Mouse (Mus musculus): ENCODE results near the gene Hes3. TPM values are rescaled to one million over a fixed set of nuclear protein-coding genes. Genes with fewer than 3 reads are reported as not detected.

Hes3 gene
- polyA plus RNA-seq, 1 experiment from 2014 or later, result not detected

DNA sequence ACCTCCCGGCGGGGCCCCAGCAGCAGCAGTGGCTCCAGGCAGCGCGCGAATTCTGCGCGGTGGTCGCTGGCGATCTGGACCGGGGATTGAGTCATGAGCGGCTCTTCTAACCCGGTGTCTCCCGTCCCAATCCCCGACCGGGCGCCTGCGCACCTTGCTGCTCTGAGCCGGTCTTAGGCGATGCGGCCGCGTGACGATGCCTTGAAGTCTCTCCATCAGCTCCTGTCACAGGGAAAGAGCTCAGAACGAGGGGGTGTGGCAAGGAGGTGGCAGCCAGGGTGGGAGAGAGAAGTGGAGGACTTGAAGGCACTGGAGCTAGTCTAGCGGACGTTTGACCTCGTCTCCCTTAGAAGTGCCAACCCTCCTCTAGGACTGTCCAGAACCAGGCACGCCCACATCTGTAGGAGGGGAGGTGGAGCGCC, 21.8 kb upstream of the Hes3 start:
- no peaks in the 10 kb centered on the region for H3K36me3 ChIP-seq (ENCODE audit: control insufficient read depth, insufficient read depth, low read length)
- no peak overlapping the region for H3K27ac ChIP-seq (ENCODE audit: low read length)
- H3K9ac ChIP-seq (ENCODE audit: low read length), result peak overlapping the region; percentile 47
- H3K27me3 ChIP-seq (ENCODE audit: control insufficient read depth, insufficient read depth, low read length), result peaks cover 64% of the 10 kb centered on the region
- no peaks in the 10 kb centered on the region for H3K9me3 ChIP-seq (replicated peaks; ENCODE audit: control insufficient read depth, low read length)
- 0% methylated on average over 29 of the region's 29 CpGs for WGBS
- ATAC-seq (ENCODE audit: insufficient read depth, low FRiP score), result peak; percentile 38; the same call in 1 of the 2 replicates
- H3K4me2 ChIP-seq (ENCODE audit: low read depth, low read length), result peak overlapping the region; percentile 60
- peak overlapping the region; percentile 38 for H3K4me3 ChIP-seq (replicated peaks; ENCODE audit: low read length)
- H3K4me1 ChIP-seq (ENCODE audit: control insufficient read depth, insufficient read depth, low read length), result peaks cover 17% of the 10 kb centered on the region

DNA sequence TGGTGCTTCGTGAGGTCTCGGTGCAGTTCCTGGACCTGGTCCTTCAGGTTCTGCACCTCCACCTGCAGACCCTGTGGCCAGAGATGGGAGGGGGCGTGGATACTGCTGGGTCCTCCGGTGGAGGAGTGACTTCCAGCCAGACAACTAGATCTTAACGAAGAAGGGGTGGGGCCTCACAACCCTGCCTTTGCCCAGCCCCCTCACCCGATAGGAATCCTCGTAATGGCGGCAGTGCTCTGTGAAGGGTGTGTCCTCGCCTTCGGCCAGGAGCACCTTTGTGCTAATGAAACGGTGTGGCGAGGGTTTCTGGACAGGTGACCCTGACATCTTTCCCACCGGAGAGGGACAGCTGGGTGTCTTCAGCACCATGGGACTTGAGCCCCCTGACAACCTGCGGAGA, 20.7 kb upstream of the Hes3 start:
- WGBS, result 3% methylated on average over 14 of the region's 14 CpGs
- Histone ChIP-seq H3K4me2 (ENCODE audit: low read depth, low read length) (peak overlapping the region; percentile 60), H3K4me3 (replicated peaks; ENCODE audit: low read length) (0 out of 2 replicates have a peak overlapping the region, but pooled peaks have one; percentile 1), H3K36me3 (ENCODE audit: control insufficient read depth, insufficient read depth, low read length) (no peaks in the 10 kb centered on the region), H3K27ac (ENCODE audit: low read length) (no peak overlapping the region), H3K27me3 (ENCODE audit: control insufficient read depth, insufficient read depth, low read length) (peaks cover 58% of the 10 kb centered on the region), H3K9me3 (replicated peaks; ENCODE audit: control insufficient read depth, low read length) (no peaks in the 10 kb centered on the region), H3K9ac (ENCODE audit: low read length) (no peak overlapping the region), H3K4me1 (ENCODE audit: control insufficient read depth, insufficient read depth, low read length) (peaks cover 17% of the 10 kb centered on the region)
- ATAC-seq (ENCODE audit: insufficient read depth, low FRiP score), result no peak

DNA sequence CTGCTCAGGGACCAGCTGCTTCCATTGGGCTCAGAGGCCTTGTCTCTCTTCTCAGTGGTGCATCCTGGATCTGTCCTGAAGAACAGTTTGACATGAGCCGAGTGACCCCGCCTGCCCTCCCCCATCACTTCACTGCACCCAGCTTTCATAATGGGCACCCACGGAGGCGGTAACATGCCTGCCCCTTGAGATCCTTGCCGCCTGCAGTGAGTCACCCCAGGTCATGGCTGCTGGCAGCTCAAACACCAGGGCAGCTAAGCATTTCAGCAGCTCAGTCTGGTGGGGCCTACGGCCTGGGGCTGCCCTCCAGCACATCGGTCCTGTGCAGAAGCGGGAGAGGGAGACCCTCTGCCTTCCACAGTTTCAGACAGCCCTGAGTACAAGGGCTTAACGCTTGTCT, 16.1 kb upstream of the Hes3 start:
- Histone ChIP-seq H3K27ac (ENCODE audit: low read length) (no peak overlapping the region), H3K4me3 (replicated peaks; ENCODE audit: low read length) (no peak overlapping the region), H3K9me3 (replicated peaks; ENCODE audit: control insufficient read depth, low read length) (no peaks in the 10 kb centered on the region), H3K36me3 (ENCODE audit: control insufficient read depth, insufficient read depth, low read length) (0 out of 2 replicates have a peak, but pooled peaks cover 3% of the 10 kb centered on the region), H3K4me1 (ENCODE audit: control insufficient read depth, insufficient read depth, low read length) (no peaks in the 10 kb centered on the region), H3K9ac (ENCODE audit: low read length) (no peak overlapping the region), H3K27me3 (ENCODE audit: control insufficient read depth, insufficient read depth, low read length) (peaks cover 15% of the 10 kb centered on the region), H3K4me2 (ENCODE audit: low read depth, low read length) (no peak overlapping the region)
- WGBS, result 80% methylated on average over 9 of the region's 9 CpGs
- ATAC-seq (ENCODE audit: insufficient read depth, low FRiP score), result no peak

DNA sequence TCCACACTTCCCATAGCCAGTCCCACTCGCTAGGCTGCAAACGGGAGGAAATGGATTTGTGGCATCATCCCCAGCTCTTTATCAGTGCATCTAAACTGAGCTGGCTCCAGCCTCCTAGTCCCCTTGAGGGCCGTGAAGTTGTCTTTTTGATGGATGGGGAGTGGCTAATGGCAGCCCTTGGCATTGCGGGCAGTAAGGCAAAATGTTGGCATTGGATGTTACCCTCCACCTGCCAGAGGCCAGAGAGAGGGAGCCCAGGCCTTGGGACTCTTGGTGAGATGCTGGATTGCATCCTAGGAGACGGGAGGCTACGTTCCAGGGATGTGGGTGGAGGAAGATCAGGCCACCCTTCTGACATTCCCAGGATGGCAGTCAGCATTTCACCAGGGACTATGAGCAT, 14.5 kb upstream of the Hes3 start:
- no peak for ATAC-seq (ENCODE audit: insufficient read depth, low FRiP score)
- no peak overlapping the region for H3K4me3 ChIP-seq (replicated peaks; ENCODE audit: low read length)
- H3K4me2 ChIP-seq (ENCODE audit: low read depth, low read length), result no peak overlapping the region
- 0 out of 2 replicates have a peak, but pooled peaks cover 3% of the 10 kb centered on the region for H3K36me3 ChIP-seq (ENCODE audit: control insufficient read depth, insufficient read depth, low read length)
- no peaks in the 10 kb centered on the region; the same call in none of the 2 replicates for H3K27me3 ChIP-seq (ENCODE audit: control insufficient read depth, insufficient read depth, low read length)
- no peak overlapping the region for H3K27ac ChIP-seq (ENCODE audit: low read length)
- no peaks in the 10 kb centered on the region for H3K4me1 ChIP-seq (ENCODE audit: control insufficient read depth, insufficient read depth, low read length)
- H3K9me3 ChIP-seq (replicated peaks; ENCODE audit: control insufficient read depth, low read length), result no peaks in the 10 kb centered on the region
- WGBS, result 69% methylated on average over 6 of the region's 6 CpGs
- no peak overlapping the region for H3K9ac ChIP-seq (ENCODE audit: low read length)

DNA sequence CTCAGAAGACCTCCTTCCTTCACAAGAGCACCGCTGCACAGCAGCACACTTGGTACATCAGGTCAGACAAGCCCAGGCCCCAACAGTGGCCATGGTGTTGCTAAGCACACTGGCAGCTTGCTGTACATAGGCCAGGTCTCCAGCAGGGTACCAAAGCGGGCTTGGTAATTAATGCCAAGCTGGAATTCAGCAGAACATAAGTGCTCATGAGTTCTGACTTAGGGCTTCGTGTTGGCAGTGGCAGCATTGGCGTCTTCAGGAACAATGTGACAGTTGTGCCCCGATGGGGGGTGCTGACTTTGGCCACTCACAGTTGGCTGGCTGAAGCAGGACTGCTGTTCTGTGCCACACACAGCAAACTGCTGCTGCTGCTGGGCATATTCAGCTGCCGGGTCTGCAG, 13.2 kb upstream of the Hes3 start:
- 91% methylated on average over 6 of the region's 6 CpGs for WGBS
- Histone ChIP-seq H3K4me2 (ENCODE audit: low read depth, low read length) (no peak overlapping the region), H3K9me3 (replicated peaks; ENCODE audit: control insufficient read depth, low read length) (no peaks in the 10 kb centered on the region), H3K27me3 (ENCODE audit: control insufficient read depth, insufficient read depth, low read length) (no peaks in the 10 kb centered on the region), H3K4me1 (ENCODE audit: control insufficient read depth, insufficient read depth, low read length) (no peaks in the 10 kb centered on the region), H3K36me3 (ENCODE audit: control insufficient read depth, insufficient read depth, low read length) (0 out of 2 replicates have a peak, but pooled peaks cover 3% of the 10 kb centered on the region), H3K27ac (ENCODE audit: low read length) (no peak overlapping the region), H3K9ac (ENCODE audit: low read length) (no peak overlapping the region), H3K4me3 (replicated peaks; ENCODE audit: low read length) (no peak overlapping the region)
- no peak for ATAC-seq (ENCODE audit: insufficient read depth, low FRiP score)

DNA sequence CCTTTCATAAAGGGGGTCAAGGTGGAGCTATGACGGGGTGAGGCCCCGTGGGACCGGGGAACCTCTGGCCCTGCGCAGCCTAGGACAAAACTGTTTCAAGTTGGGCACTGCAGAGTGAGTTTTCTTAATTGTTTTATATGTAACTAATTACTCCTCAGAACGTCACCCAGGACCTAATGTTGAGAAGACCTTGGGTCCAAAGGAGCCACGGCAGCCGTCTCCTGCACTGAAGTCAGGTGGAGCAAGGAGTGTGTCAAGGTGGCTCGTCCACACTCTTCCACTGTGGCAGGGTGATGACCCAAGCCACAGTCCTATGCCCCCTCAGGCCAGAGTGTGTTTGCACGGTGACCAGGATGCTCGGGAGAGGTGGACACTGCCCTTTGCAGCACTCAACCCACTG, 11.7 kb upstream of the Hes3 start:
- Histone ChIP-seq H3K9me3 (replicated peaks; ENCODE audit: control insufficient read depth, low read length) (no peaks in the 10 kb centered on the region), H3K4me1 (ENCODE audit: control insufficient read depth, insufficient read depth, low read length) (peaks cover 9% of the 10 kb centered on the region; the same call in 1 of the 2 replicates), H3K27ac (ENCODE audit: low read length) (no peak overlapping the region), H3K36me3 (ENCODE audit: control insufficient read depth, insufficient read depth, low read length) (0 out of 2 replicates have a peak, but pooled peaks cover 3% of the 10 kb centered on the region), H3K27me3 (ENCODE audit: control insufficient read depth, insufficient read depth, low read length) (no peaks in the 10 kb centered on the region), H3K4me3 (replicated peaks; ENCODE audit: low read length) (no peak overlapping the region), H3K9ac (ENCODE audit: low read length) (no peak overlapping the region), H3K4me2 (ENCODE audit: low read depth, low read length) (no peak overlapping the region)
- WGBS, result 88% methylated on average over 10 of the region's 10 CpGs
- ATAC-seq (ENCODE audit: insufficient read depth, low FRiP score), result no peak

DNA sequence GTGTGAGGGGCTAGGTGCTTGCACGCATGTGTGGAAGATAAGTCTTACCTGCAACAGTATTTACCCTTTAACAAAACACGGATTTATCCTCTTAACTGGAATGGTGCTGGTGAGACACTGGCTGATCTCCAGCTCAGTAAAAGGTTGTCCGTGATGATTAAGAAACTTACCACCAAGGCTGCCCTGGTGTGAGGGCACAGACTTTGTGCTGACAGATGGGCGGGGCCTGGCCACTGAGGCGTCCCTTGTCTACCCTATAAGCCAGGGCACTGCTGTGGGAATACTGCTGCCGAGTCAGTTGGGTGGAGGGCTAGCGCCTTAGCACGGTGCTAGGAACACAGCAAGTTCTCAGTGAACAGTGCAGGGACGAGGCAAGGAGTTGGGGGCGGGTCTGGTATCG, 10.6 kb upstream of the Hes3 start:
- Histone ChIP-seq H3K4me2 (ENCODE audit: low read depth, low read length) (no peak overlapping the region), H3K4me3 (replicated peaks; ENCODE audit: low read length) (no peak overlapping the region), H3K27ac (ENCODE audit: low read length) (no peak overlapping the region), H3K27me3 (ENCODE audit: control insufficient read depth, insufficient read depth, low read length) (no peaks in the 10 kb centered on the region), H3K36me3 (ENCODE audit: control insufficient read depth, insufficient read depth, low read length) (0 out of 2 replicates have a peak, but pooled peaks cover 3% of the 10 kb centered on the region), H3K4me1 (ENCODE audit: control insufficient read depth, insufficient read depth, low read length) (peaks cover 13% of the 10 kb centered on the region), H3K9me3 (replicated peaks; ENCODE audit: control insufficient read depth, low read length) (no peaks in the 10 kb centered on the region), H3K9ac (ENCODE audit: low read length) (no peak overlapping the region)
- no peak for ATAC-seq (ENCODE audit: insufficient read depth, low FRiP score)
- 77% methylated on average over 11 of the region's 11 CpGs for WGBS

DNA sequence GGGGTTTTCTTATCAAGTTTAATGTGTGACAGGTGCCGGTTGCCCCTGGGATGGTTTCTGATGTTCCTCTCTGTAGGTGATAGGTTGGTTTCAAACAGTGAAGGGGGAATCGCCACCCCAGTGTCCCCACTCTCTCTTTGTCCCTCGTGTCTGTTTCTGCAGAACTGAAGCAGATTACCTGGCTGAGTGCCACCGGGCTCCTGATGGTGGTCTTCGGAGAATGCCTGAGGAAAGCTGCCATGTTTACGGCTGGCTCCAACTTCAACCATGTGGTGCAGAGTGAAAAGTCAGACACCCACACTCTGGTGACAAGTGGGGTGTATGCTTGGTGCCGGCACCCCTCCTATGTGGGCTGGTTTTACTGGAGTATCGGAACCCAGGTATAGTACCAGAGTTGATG, 8.9 kb upstream of the Hes3 start:
- Histone ChIP-seq H3K9me3 (replicated peaks; ENCODE audit: control insufficient read depth, low read length) (no peaks in the 10 kb centered on the region), H3K4me2 (ENCODE audit: low read depth, low read length) (no peak overlapping the region), H3K4me3 (replicated peaks; ENCODE audit: low read length) (no peak overlapping the region), H3K4me1 (ENCODE audit: control insufficient read depth, insufficient read depth, low read length) (peaks cover 17% of the 10 kb centered on the region), H3K9ac (ENCODE audit: low read length) (no peak overlapping the region), H3K27ac (ENCODE audit: low read length) (no peak overlapping the region), H3K36me3 (ENCODE audit: control insufficient read depth, insufficient read depth, low read length) (0 out of 2 replicates have a peak, but pooled peaks cover 3% of the 10 kb centered on the region), H3K27me3 (ENCODE audit: control insufficient read depth, insufficient read depth, low read length) (no peaks in the 10 kb centered on the region)
- no peak for ATAC-seq (ENCODE audit: insufficient read depth, low FRiP score)
- 87% methylated on average over 8 of the region's 8 CpGs for WGBS

DNA sequence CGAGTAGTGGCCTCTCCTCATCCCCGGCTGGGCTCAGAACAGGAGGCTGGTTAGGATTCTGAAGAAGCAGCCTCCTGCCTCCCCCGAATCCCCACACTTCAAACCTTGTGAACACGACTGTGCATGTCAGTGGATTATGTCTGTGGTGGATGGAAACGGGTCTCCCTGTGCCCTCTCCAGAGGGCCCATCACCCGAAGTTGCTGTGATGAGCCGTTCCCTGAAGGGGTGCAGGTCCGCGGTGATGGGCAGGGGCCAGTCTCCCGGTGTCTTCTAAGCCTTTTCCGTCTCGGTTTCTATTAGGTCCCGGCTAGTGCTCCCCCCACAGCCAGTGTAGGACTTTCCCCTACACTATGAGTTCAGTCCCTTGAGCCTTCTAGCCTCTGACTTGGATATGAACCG, 7.4 kb upstream of the Hes3 start:
- no peak overlapping the region for H3K27ac ChIP-seq (ENCODE audit: low read length)
- H3K9me3 ChIP-seq (replicated peaks; ENCODE audit: control insufficient read depth, low read length), result no peaks in the 10 kb centered on the region
- WGBS, result 83% methylated on average over 14 of the region's 14 CpGs
- 0 out of 2 replicates have a peak, but pooled peaks cover 3% of the 10 kb centered on the region for H3K36me3 ChIP-seq (ENCODE audit: control insufficient read depth, insufficient read depth, low read length)
- peaks cover 17% of the 10 kb centered on the region for H3K4me1 ChIP-seq (ENCODE audit: control insufficient read depth, insufficient read depth, low read length)
- peak overlapping the region; percentile 20; the same call in 1 of the 2 replicates for H3K9ac ChIP-seq (ENCODE audit: low read length)
- H3K27me3 ChIP-seq (ENCODE audit: control insufficient read depth, insufficient read depth, low read length), result no peaks in the 10 kb centered on the region
- ATAC-seq (ENCODE audit: insufficient read depth, low FRiP score), result no peak
- 0 out of 2 replicates have a peak overlapping the region, but pooled peaks have one; percentile 94 for H3K4me2 ChIP-seq (ENCODE audit: low read depth, low read length)
- H3K4me3 ChIP-seq (replicated peaks; ENCODE audit: low read length), result no peak overlapping the region
